Mouse (Mus musculus) lung, postnatal 14 days (tissue): ENCODE measurements around the gene Mmp1b.
"Not testable (repeated sequence)": the region's sequence is repeated elsewhere in the genome, so short reads cannot be mapped to it uniquely, and the experiment has no call there.

ENCODE experiments used
- DNase-seq: peaks from one replicate; pipeline ENCODE4 v3.0.0; 2021

Mmp1b gene

GRCm38 (mm10) chr9:7387947-7388346 is at the start of gene Mmp1b:
Gene Mmp1b, minus strand, starts transcription at chr9:7388047.
- no peak for DNase-seq

- not testable (repeated sequence) for DNase-seq
Measured at GRCm38 (mm10) chr9:7396556-7396955, 8.7 kb upstream of the Mmp1b start.

- DNase-seq: no peak
Measured at GRCm38 (mm10) chr9:7354535-7354934, 33.3 kb downstream of the Mmp1b start.

DNA sequence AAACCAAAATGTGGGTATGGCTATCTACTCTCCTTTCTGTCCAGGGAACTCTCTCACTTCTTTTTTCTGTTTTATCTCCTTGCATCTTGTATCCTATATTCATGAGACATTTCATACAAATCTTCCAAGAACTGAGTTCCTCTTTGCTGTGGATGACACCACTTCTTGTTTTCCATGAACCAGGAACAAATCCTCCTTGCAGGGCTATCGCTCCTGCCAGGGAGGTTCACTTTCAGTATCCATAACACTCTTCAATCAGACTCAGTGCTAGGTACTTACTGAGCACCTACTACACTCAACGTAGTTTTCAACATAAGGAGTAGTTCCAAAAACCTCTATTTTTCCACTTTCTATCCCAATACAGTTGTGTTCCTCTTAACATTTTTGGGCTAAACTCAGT is 42.3 kb downstream of the Mmp1b start:
- no peak for DNase-seq

DNA sequence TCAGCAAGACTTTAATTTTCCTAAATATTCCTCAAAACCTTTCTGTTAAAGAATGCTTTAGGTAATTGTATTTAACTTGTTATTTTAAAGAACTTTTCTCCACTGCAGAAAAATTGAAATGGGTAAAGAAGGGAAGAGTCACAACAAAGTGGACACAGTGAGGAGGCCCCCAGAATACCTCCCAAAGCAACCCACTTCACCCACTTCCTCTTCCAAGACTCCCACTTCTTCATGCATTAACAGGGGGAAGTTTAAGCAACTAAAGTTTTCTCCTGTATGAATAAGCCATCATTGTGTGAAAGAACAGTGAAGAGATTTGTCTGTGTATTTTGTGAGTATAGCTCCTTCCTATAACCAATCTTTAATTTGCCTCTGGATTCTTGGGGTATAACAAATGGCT is 43.7 kb downstream of the Mmp1b start, which contains the start of gene Mmp12:
Gene Mmp12 (plus strand): TSS at position 275 of the 400 bp plus-strand sequence.
- DNase-seq: no peak

GRCm38 (mm10) chr9:7336740-7337483 is 50.9 kb downstream of the Mmp1b start:
- DNase-seq: no peak

- DNase-seq: no peak
Measured at GRCm38 (mm10) chr9:7335766-7336680, 51.8 kb downstream of the Mmp1b start.

GRCm38 (mm10) chr9:7331847-7332246 is 56.0 kb downstream of the Mmp1b start:
- DNase-seq: no peak
